Mouse (Mus musculus) myocyte (in vitro differentiated cells): Measurements from ENCODE around the gene Rapgef2. TPM values are rescaled to one million over a fixed set of nuclear protein-coding genes. Genes with fewer than 3 reads are reported as not detected.

ENCODE experiments used
- H3K27me3 ChIP-seq: one replicate; pipeline ENCODE4 v1.6.1; 2011; ENCODE audit not compliant: control insufficient read depth, insufficient read depth, insufficient read length
- H3K36me3 ChIP-seq: one replicate; pipeline ENCODE4 v1.6.1; 2011; ENCODE audit not compliant: control insufficient read depth, insufficient read depth
- H3K4me2 ChIP-seq: one replicate; pipeline ENCODE4 v1.6.1; 2011; ENCODE audit warnings: low read depth, control low read depth
- H3K4me3 ChIP-seq: one replicate; pipeline ENCODE4 v1.5.1; 2011; ENCODE audit warnings: mild to moderate bottlenecking, control low read depth, moderate library complexity
- H3K79me2 ChIP-seq: one replicate; pipeline ENCODE4 v1.6.1; 2011; ENCODE audit not compliant: control insufficient read depth, insufficient read depth
- H3ac ChIP-seq: one replicate; pipeline ENCODE4 v1.6.1; 2011; ENCODE audit not compliant: control insufficient read depth, insufficient read length
- CEBPB ChIP-seq: IDR thresholded peaks from 2 replicates; pipeline ENCODE4 v1.6.1; 2011; ENCODE audit warnings: mild to moderate bottlenecking, moderate library complexity; ENCODE audit not compliant: poor library complexity, insufficient read depth, severe bottlenecking
- E2F4 ChIP-seq: IDR thresholded peaks from one replicate; pipeline ENCODE4 v1.6.1; 2011; ENCODE audit warnings: mild to moderate bottlenecking, control low read depth, moderate library complexity; ENCODE audit not compliant: insufficient read depth
- MAX ChIP-seq: IDR thresholded peaks from one replicate; pipeline ENCODE4 v1.6.1; 2011; ENCODE audit warnings: low read depth, mild to moderate bottlenecking, control low read depth
- MYOD1 ChIP-seq, 3 experiments: IDR thresholded peaks; one replicate each; pipeline ENCODE4 v1.6.1; 2011; ENCODE audit warnings: control low read depth in 2 of 3, low read depth in 2 of 3, mild to moderate bottlenecking in 2 of 3, moderate library complexity in 1 of 3; ENCODE audit not compliant: insufficient read length in 2 of 3, control insufficient read depth in 1 of 3
- MYOG ChIP-seq, 3 experiments: IDR thresholded peaks; one replicate each; pipeline ENCODE4 v1.6.1; 2011; ENCODE audit warnings: control low read depth in 2 of 3, low read depth in 2 of 3, mild to moderate bottlenecking in 2 of 3; ENCODE audit not compliant: insufficient read length in 2 of 3, control insufficient read depth in 1 of 3, insufficient read depth in 1 of 3
- POLR2A ChIP-seq: IDR thresholded peaks from one replicate; pipeline ENCODE4 v1.6.1; 2011; ENCODE audit warnings: low read depth, mild to moderate bottlenecking, control low read depth, moderate library complexity; ENCODE audit not compliant: insufficient read length
- POLR2AphosphoS2 ChIP-seq: IDR thresholded peaks from one replicate; pipeline ENCODE4 v1.6.1; 2011; ENCODE audit warnings: low read depth, control low read depth; ENCODE audit not compliant: insufficient read length
- REST ChIP-seq: IDR thresholded peaks from one replicate; pipeline ENCODE4 v1.6.1; 2011; ENCODE audit warnings: mild to moderate bottlenecking, control low read depth, moderate library complexity; ENCODE audit not compliant: insufficient read depth, insufficient read length
- SRF ChIP-seq: IDR thresholded peaks from one replicate; pipeline ENCODE4 v1.6.1; 2011; ENCODE audit warnings: low read depth; ENCODE audit not compliant: control insufficient read depth, insufficient read length
- TCF12 ChIP-seq: IDR thresholded peaks from one replicate; pipeline ENCODE4 v1.6.1; 2011; ENCODE audit warnings: mild to moderate bottlenecking, control low read depth; ENCODE audit not compliant: poor library complexity, insufficient read depth, severe bottlenecking
- TCF3 ChIP-seq: IDR thresholded peaks from one replicate; pipeline ENCODE4 v1.6.1; 2011; ENCODE audit warnings: low read depth, control low read depth; ENCODE audit not compliant: insufficient read length
- USF1 ChIP-seq: IDR thresholded peaks from one replicate; pipeline ENCODE4 v1.6.1; 2011; ENCODE audit warnings: low read depth, mild to moderate bottlenecking, control low read depth, moderate library complexity
- polyA plus RNA-seq: library from polyadenylated mRNA; unstranded; fragments of >200 nt; fragmentation: generic; extraction: Trizol; gene quantifications from one replicate; pipeline ENCODE4 v1.2.1, GENCODE M21; 2012; ENCODE audit warnings: missing spikeins

The Rapgef2 gene
- polyA plus RNA-seq, 1 experiment = 5.8 TPM

DNA sequence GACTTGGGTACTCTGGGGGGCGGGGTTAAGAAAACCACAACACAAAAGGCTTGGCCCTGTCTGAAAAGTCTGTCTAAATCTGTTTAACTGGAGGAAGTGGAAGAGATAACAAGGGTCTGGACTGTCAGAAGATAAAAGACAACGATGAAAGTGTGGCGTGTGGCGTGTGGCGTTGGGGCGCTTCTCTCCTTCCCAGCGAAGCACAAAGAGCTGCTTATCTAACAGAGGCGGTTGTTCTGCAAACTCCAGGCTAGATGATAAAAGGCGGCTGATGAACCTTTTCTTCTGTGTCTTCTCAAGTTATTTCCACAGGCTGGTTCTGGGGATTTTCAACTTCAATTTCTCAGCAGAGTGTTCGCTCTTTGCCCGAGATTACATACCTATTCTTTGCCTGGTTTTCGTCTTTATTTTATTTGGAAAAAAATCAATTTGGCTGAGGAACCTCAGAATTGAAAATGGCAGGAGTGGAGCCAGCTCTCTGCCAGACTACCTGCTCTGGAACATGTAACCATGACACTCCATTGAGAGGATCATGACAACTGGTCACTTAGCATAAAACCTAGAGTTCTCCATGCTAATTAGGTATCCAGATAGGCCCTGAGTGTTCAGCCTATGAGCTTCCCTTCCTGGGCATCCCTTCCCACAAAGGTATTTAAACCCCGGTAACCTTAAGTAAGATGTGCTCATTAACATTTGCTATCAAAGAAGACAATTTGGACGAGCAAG, 258.0 kb downstream of the Rapgef2 start:
- Histone ChIP-seq H3K27me3 (peaks cover 2% of the 10 kb centered on the region), H3K36me3 (no peaks in the 10 kb centered on the region), H3K4me3 (no peak overlapping the region), H3ac (no peak overlapping the region), H3K4me2 (no peak overlapping the region), H3K79me2 (no peaks in the 10 kb centered on the region)
- TF ChIP-seq SRF (no peak), MYOG (IDR thresholded peaks at IDR 0.05; ENCODE audit: control insufficient read depth in 1 of 3, insufficient read depth in 1 of 3, insufficient read length in 2 of 3, low read depth in 2 of 3) (no peak), REST (no peak), POLR2A (no peak), TCF3 (no peak), POLR2AphosphoS2 (no peak), E2F4 (no peak), MAX (no peak), MYOD1 (IDR thresholded peaks at IDR 0.05; ENCODE audit: control insufficient read depth in 1 of 3, insufficient read length in 2 of 3, low read depth in 2 of 3) (no peak), TCF12 (no peak), CEBPB (no peak), USF1 (no peak)

DNA sequence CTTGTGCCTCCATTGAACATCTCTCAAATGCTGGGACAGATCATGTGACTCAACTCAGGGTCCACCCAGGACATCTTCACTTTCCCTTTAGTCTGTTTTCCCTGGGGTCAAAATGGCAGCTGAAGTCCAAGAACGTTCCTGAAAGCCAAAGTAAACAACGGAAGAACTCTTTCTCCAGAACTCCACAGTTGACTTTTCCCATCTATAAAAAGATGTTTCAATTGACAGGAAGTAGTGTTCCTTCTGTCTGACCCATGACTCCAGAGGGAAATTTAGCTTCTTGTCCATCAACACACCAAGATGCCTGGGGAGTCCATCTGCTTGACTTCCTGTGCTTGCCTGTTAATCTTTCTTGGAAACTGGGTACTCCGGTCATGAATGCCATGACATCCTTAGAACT, 260.3 kb downstream of the Rapgef2 start:
- no peaks in the 10 kb centered on the region for H3K79me2 ChIP-seq
- TF ChIP-seq MYOD1 (IDR thresholded peaks at IDR 0.05; ENCODE audit: control insufficient read depth in 1 of 3, insufficient read length in 2 of 3, low read depth in 2 of 3) = no peak
- TF ChIP-seq MYOG (IDR thresholded peaks at IDR 0.05; ENCODE audit: control insufficient read depth in 1 of 3, insufficient read depth in 1 of 3, insufficient read length in 2 of 3, low read depth in 2 of 3) = no peak
- TF ChIP-seq TCF3 = no peak
- no peak for TF ChIP-seq SRF
- TF ChIP-seq USF1 = no peak
- no peak for TF ChIP-seq POLR2AphosphoS2
- no peak for TF ChIP-seq MAX
- TF ChIP-seq POLR2A = no peak
- TF ChIP-seq TCF12 = no peak
- no peak for TF ChIP-seq CEBPB
- no peak for TF ChIP-seq E2F4
- no peak for TF ChIP-seq REST

DNA sequence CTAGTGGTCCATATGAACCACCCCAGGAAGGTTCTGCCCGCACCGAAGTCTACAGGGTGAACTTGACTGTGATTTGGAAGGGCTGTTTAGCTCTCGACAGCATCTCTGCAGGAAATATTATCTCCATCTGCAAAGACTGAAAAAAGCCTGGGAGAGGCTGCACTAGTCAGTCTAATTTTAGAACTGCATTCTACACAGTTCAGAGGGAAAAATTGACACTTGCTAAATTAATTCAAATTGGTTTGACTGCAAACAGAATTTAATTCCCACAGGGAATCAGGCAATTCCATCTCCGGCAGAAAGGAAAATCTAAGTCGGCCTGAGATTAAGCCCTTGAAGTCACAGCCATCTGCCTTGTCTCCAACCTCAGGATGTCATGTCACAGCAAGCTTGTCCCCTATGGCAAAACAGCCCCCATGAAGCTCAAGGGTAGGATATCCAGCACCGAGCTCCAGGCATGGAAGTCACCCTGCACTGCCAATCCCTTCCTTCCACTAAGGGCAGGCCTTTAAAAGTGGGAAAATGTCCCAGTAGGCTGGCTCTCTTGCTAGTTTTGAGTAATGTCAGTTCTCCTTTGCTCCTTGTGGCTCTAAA, 262.5 kb downstream of the Rapgef2 start:
- no peak overlapping the region for H3ac ChIP-seq
- H3K4me2 ChIP-seq = no peak overlapping the region
- TF ChIP-seq POLR2AphosphoS2 = no peak
- no peak for TF ChIP-seq MYOG (IDR thresholded peaks at IDR 0.05; ENCODE audit: control insufficient read depth in 1 of 3, insufficient read depth in 1 of 3, insufficient read length in 2 of 3, low read depth in 2 of 3)
- TF ChIP-seq USF1 = no peak
- TF ChIP-seq TCF3 = no peak
- TF ChIP-seq REST = no peak
- TF ChIP-seq CEBPB = no peak
- no peak for TF ChIP-seq SRF
- TF ChIP-seq POLR2A = no peak
- H3K4me3 ChIP-seq = no peak overlapping the region
- H3K27me3 ChIP-seq = peaks cover 5% of the 10 kb centered on the region
- no peaks in the 10 kb centered on the region for H3K36me3 ChIP-seq
- H3K79me2 ChIP-seq = no peaks in the 10 kb centered on the region

More for the DNA sequence above, 260.3 kb downstream of the Rapgef2 start:
- H3ac ChIP-seq = no peak overlapping the region
- H3K36me3 ChIP-seq = no peaks in the 10 kb centered on the region
- peaks cover 5% of the 10 kb centered on the region for H3K27me3 ChIP-seq
- no peak overlapping the region for H3K4me2 ChIP-seq
- no peak overlapping the region for H3K4me3 ChIP-seq

DNA sequence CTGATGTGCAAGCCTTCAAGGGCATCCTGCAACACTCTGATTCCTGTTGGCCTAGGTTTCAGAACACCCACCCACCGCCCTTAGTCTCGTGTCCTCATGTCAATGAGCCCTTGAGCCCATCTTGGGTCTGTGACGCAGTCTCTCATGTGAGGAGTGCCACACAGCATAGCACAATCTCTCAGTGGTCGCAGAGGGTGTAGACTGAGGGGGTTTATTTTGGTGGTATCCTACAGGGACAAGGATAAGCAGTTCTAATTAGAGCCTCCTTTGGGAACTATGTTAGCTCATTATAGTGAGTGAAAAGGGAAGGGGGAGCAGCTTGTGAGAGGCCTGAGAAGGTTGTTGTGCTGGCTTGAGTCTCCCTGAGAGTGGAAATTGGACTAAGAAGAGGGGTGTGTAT, 263.6 kb downstream of the Rapgef2 start:
- H3K4me2 ChIP-seq = no peak overlapping the region
- no peak overlapping the region for H3K4me3 ChIP-seq
- no peak for TF ChIP-seq MYOG (IDR thresholded peaks at IDR 0.05; ENCODE audit: control insufficient read depth in 1 of 3, insufficient read depth in 1 of 3, insufficient read length in 2 of 3, low read depth in 2 of 3)
- TF ChIP-seq TCF3 = no peak
- TF ChIP-seq TCF12 = no peak
- no peaks in the 10 kb centered on the region for H3K79me2 ChIP-seq
- H3K36me3 ChIP-seq = no peaks in the 10 kb centered on the region
- no peak overlapping the region for H3ac ChIP-seq
- peaks cover 5% of the 10 kb centered on the region for H3K27me3 ChIP-seq

DNA sequence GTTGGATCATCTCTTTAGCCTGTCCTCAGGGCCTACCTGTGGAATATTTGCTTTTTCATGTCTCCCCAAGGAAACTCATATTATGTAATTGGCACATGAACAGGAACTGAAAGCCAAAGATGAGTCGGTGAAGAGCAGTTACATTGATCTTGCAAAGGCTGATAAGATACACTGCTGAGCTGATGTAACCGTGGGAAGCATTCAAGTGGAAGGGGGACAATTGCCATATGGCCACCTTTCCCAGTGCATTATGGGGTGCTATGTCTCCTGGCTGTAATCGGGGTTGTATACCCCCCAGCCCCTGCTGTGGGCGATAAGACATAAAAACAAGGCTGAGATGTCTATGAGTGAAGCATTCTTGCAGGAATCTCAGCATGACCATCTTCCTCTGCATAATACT, 268.9 kb downstream of the Rapgef2 start:
- Histone ChIP-seq H3K27me3 (no peaks in the 10 kb centered on the region), H3ac (no peak overlapping the region), H3K4me2 (no peak overlapping the region), H3K4me3 (no peak overlapping the region), H3K36me3 (no peaks in the 10 kb centered on the region), H3K79me2 (no peaks in the 10 kb centered on the region)
- TF ChIP-seq TCF12 (no peak), MYOG (IDR thresholded peaks at IDR 0.05; ENCODE audit: control insufficient read depth in 1 of 3, insufficient read depth in 1 of 3, insufficient read length in 2 of 3, low read depth in 2 of 3) (no peak), SRF (no peak), CEBPB (no peak), MYOD1 (IDR thresholded peaks at IDR 0.05; ENCODE audit: control insufficient read depth in 1 of 3, insufficient read length in 2 of 3, low read depth in 2 of 3) (no peak), E2F4 (no peak), TCF3 (no peak)
